ENCODE assay signal across 8 mouse cellular contexts in genomic region chr2:93029267-93030060, GRCm38 (mm10). TPM values are rescaled to one million over a fixed set of nuclear protein-coding genes. Genes with fewer than 3 reads are reported as not detected.
DNase-seq lines count a peak whose midpoint lies in the region; ATAC-seq lines count a peak whose summit lies in the region.

No protein-coding gene starts in this region.

- WGBS in kidney, embryonic 16.5 days = 41% methylated on average over 14 of the region's 14 CpGs
- WGBS in midbrain, embryonic 13.5 days = 42% methylated on average over 14 of the region's 14 CpGs

- H3K4me2 ChIP-seq in kidney, embryonic 16.5 days (replicated peaks; ENCODE audit: low read depth, low read length) = no peak overlapping the region
- no peak overlapping the region for H3K4me2 ChIP-seq in midbrain, embryonic 13.5 days (replicated peaks)

- no peaks in the 10 kb centered on the region for H3K36me3 ChIP-seq in kidney, embryonic 16.5 days (ENCODE audit: insufficient read depth, low read length)
- no peaks in the 10 kb centered on the region for H3K36me3 ChIP-seq in midbrain, embryonic 13.5 days

- DNase-seq in frontal cortex, postnatal 10 days (ENCODE audit: low spot score in 2 of 2) = no peak
- peak; percentile 80 for DNase-seq in adrenal gland, postnatal 14 days
- peak; percentile 44 for DNase-seq in heart, adult 8-10 months (ENCODE audit: low spot score)
- DNase-seq in embryo, embryonic 10.5 days (ENCODE audit: low spot score) = no peak
- no peak for DNase-seq in layer of hippocampus, postnatal 10 days (ENCODE audit: low spot score in 2 of 2)

- peak overlapping the region; percentile 70 for H3K27ac ChIP-seq in kidney, embryonic 16.5 days (ENCODE audit: low read length)
- H3K27ac ChIP-seq in midbrain, embryonic 13.5 days = 0 out of 2 replicates have a peak overlapping the region, but pooled peaks have one; percentile 14

- ATAC-seq in frontal cortex, adult (ENCODE audit: low TSS enrichment) = peak; percentile 58
- peak; percentile 50; the same call in 1 of the 2 replicates for ATAC-seq in kidney, embryonic 16.5 days (ENCODE audit: low FRiP score, low TSS enrichment)
- peak; percentile 53; the same call in 1 of the 2 replicates for ATAC-seq in midbrain, embryonic 13.5 days

- H3K4me3 ChIP-seq in kidney, embryonic 16.5 days (ENCODE audit: low read length) = no peak overlapping the region
- H3K4me3 ChIP-seq in midbrain, embryonic 13.5 days (replicated peaks) = no peak overlapping the region

- peaks cover 55% of the 10 kb centered on the region for H3K4me1 ChIP-seq in kidney, embryonic 16.5 days (ENCODE audit: insufficient read depth, low read length)
- H3K4me1 ChIP-seq in midbrain, embryonic 13.5 days (replicated peaks) = peaks cover 36% of the 10 kb centered on the region

- H3K9ac ChIP-seq in kidney, embryonic 16.5 days (replicated peaks; ENCODE audit: low read length) = peak overlapping the region; percentile 6; the same call in 1 of the 2 replicates
- H3K9ac ChIP-seq in midbrain, embryonic 13.5 days (replicated peaks) = no peak overlapping the region

- H3K9me3 ChIP-seq in kidney, embryonic 16.5 days (ENCODE audit: low read length) = no peaks in the 10 kb centered on the region
- no peaks in the 10 kb centered on the region for H3K9me3 ChIP-seq in midbrain, embryonic 13.5 days

- H3K27me3 ChIP-seq in kidney, embryonic 16.5 days (ENCODE audit: insufficient read depth, low read length) = no peaks in the 10 kb centered on the region
- H3K27me3 ChIP-seq in midbrain, embryonic 13.5 days = no peaks in the 10 kb centered on the region

RNA-seq across cellular contexts. Expression of gene Prdm11, which starts 16.5 kb away (rescaled TPM):
- total RNA-seq in adrenal gland, postnatal 14 days (2021) = 40.8 and 45.4 TPM in 2 replicates
- total RNA-seq in heart, adult 8-10 months (2022) = 10 to 100 TPM in 2 of 4 experiments, 1 to 10 TPM in 2; 5.7 to 10.5 (median 9.3) TPM
- 5.5 and 6.2 TPM in 2 replicates for polyA plus RNA-seq in kidney, embryonic 16.5 days (2015; fragmentation: Nextera tagmentation; extraction: Ambion mirVana)
- polyA plus RNA-seq in midbrain, embryonic 13.5 days (2015; fragmentation: Nextera tagmentation; extraction: Ambion mirVana) = 1.8 and 1.9 TPM in 2 replicates
- total RNA-seq in layer of hippocampus, postnatal 10 days (2021) = 10 to 100 TPM; 24.9 to 25.9 TPM

Comparison
In these comparisons a context has a peak if more than half of its experiments do, and no peak if none do; other contexts are left out.
1. DNase-seq: peak in adrenal gland, postnatal 14 days (single experiment) and heart, adult 8-10 months (single experiment); none in frontal cortex, postnatal 10 days (0 of 2), embryo, embryonic 10.5 days (single experiment) and layer of hippocampus, postnatal 10 days (0 of 2).
2. Peak in every context shown above with its lines, with median percentiles within 50 percentile points of each other: ATAC-seq.